Mouse (Mus musculus): ENCODE measurements around the gene Cdyl.

DNA sequence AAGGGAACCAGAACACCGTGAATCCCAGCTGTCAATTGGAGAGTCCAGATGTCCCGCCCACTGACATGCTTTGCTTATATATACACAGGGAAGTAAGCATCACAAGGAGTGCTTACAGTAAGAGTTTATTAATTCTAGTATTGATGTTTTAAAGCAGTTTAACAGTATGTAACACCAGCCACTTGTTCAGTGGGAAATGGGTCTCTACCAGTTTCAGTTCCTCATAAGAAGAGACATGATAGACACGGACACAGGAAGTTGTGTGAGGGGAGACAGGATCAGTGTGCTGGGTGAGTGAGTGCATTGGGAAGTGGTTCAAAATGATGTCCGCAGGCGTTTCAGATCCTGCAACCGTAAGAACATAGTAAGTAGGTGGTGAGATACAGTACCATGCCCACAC lies 123.9 kb downstream of the Cdyl start:
- TF ChIP-seq CTCF (IDR thresholded peaks at IDR 0.05; ENCODE audit: insufficient read depth, low read length) (no peak), POLR2A (IDR thresholded peaks at IDR 0.05; ENCODE audit: borderline replicate concordance, extremely low read depth, low read depth, low read length) (no peak)

Data from lung, adult 2 months (tissue).